Mouse (Mus musculus): ENCODE measurements around the gene Slc7a10.
"Not testable (repeated sequence)": the region's sequence is repeated elsewhere in the genome, so short reads cannot be mapped to it uniquely, and the experiment has no call there.

Slc7a10 gene

GRCm38 (mm10) chr7:35237935-35238334 lies 51.8 kb downstream of the Slc7a10 start:
- not testable (repeated sequence) for DNase-seq (ENCODE audit: low spot score in 2 of 2)

Measured in right cerebral cortex, postnatal 36 days (tissue).